Comparison of ENCODE assay signal across 23 mouse cellular contexts in the genomic region with DNA sequence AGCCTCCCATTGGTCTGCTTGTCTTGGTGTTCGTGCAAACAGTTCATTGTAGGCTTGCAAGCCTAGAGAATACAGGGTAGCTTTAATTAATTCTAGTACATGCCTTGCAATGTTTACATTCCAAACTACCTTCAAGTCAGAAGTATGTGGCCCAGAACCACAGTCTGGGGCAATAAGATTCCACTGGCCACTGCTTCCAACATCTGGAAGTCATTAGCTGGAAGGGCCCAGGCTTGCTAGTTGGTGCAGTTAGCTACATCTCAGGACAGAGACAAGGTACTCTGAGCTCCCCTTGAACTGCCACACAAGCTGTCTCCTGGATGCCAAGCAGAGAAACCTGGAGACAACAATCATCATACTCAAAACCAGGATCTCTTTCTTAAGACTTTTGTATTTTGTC.
DNase-seq lines count a peak whose midpoint lies in the region; ATAC-seq and TF ChIP-seq lines count a peak whose summit lies in the region.
"Had no signal": no experiment of that assay in that cellular context is flagged by ENCODE, and none has a peak within 500 bp of the region (broad histone marks: within the 10 kb centered on the region; RNA-seq: fewer than 3 reads in every experiment).

No protein-coding gene starts in this region.

- peak; percentile 42 for DNase-seq in adipocyte (ENCODE audit: low spot score)
- DNase-seq in embryonic facial prominence, embryonic 11.5 days (ENCODE audit: low spot score), result peak; percentile 77
- no peak for DNase-seq in urinary bladder, postnatal 10 days (ENCODE audit: low spot score)
- DNase-seq in right cerebral cortex, postnatal 10 days (ENCODE audit: low spot score in 2 of 2), result no peak
- DNase-seq: adrenal gland, postnatal 36 days; cerebellum, adult 11-12 months; cerebellum, postnatal 25 days; gastrocnemius, postnatal 25 days; lung, postnatal 10 days; right cerebral cortex, postnatal 25 days; thymus, postnatal 14 days had no signal

- no peaks in the 10 kb centered on the region for H3K79me2 ChIP-seq in C2C12 (ENCODE audit: control insufficient read depth, insufficient read depth)

- no peak overlapping the region for H3K4me2 ChIP-seq in embryonic facial prominence, embryonic 11.5 days (ENCODE audit: low read depth, low read length)
- no peak overlapping the region for H3K4me2 ChIP-seq in limb, embryonic 12.5 days
- H3K4me2 ChIP-seq: embryonic facial prominence, embryonic 15.5 days; forebrain, embryonic 13.5 days; heart, embryonic 11.5 days; hindbrain, embryonic 14.5 days; intestine, embryonic 15.5 days; kidney, embryonic 15.5 days; neural tube, embryonic 15.5 days had no signal

- H3K36me3 ChIP-seq in C2C12 (ENCODE audit: control insufficient read depth, insufficient read depth), result no peaks in the 10 kb centered on the region
- no peaks in the 10 kb centered on the region for H3K36me3 ChIP-seq in embryonic facial prominence, embryonic 11.5 days (replicated peaks; ENCODE audit: control insufficient read depth, insufficient read depth, low read depth, low read length)
- no peaks in the 10 kb centered on the region for H3K36me3 ChIP-seq in limb, embryonic 12.5 days
- H3K36me3 ChIP-seq: embryonic facial prominence, embryonic 15.5 days; intestine, embryonic 15.5 days; kidney, embryonic 15.5 days; neural tube, embryonic 15.5 days had no signal

- H3ac ChIP-seq in C2C12 (ENCODE audit: control insufficient read depth, insufficient read length, low read depth), result no peak overlapping the region

- ATAC-seq in embryonic facial prominence, embryonic 11.5 days (replicated peaks; ENCODE audit: insufficient number of reproducible peaks, low FRiP score, low TSS enrichment, low read depth), result peak; percentile 75
- 0 out of 2 replicates have a peak, but pooled peaks have one; percentile 42 for ATAC-seq in limb, embryonic 12.5 days (ENCODE audit: insufficient number of reproducible peaks, insufficient read depth, low FRiP score, low TSS enrichment, low read depth)
- no peak for ATAC-seq in megakaryocyte progenitor cell, adult 5-6 weeks (replicated peaks; ENCODE audit: poor library complexity)
- ATAC-seq: forebrain, embryonic 13.5 days; intestine, embryonic 15.5 days; midbrain, embryonic 16.5 days had no signal

- no peak for TF ChIP-seq CTCF in C2C12 (IDR thresholded peaks at IDR 0.05; ENCODE audit: control insufficient read depth, insufficient read depth, insufficient read length)

- no peaks in the 10 kb centered on the region for H3K4me1 ChIP-seq in embryonic facial prominence, embryonic 11.5 days (ENCODE audit: control insufficient read depth, insufficient read depth, low read length)
- peaks cover 31% of the 10 kb centered on the region for H3K4me1 ChIP-seq in limb, embryonic 12.5 days (replicated peaks)
- H3K4me1 ChIP-seq: forebrain, embryonic 13.5 days; intestine, embryonic 15.5 days; kidney, embryonic 15.5 days; neural tube, embryonic 15.5 days had no signal

- no peak overlapping the region for H3K9ac ChIP-seq in embryonic facial prominence, embryonic 11.5 days (replicated peaks; ENCODE audit: low read length)
- no peak overlapping the region for H3K9ac ChIP-seq in limb, embryonic 12.5 days (replicated peaks)
- H3K9ac ChIP-seq: embryonic facial prominence, embryonic 15.5 days; forebrain, embryonic 13.5 days; hindbrain, embryonic 14.5 days; intestine, embryonic 15.5 days; kidney, embryonic 15.5 days; neural tube, embryonic 15.5 days had no signal

- no peak overlapping the region for H3K27ac ChIP-seq in embryonic facial prominence, embryonic 11.5 days (replicated peaks; ENCODE audit: low read depth, low read length)
- peak overlapping the region; percentile 74; the same call in 1 of the 2 replicates for H3K27ac ChIP-seq in limb, embryonic 12.5 days
- H3K27ac ChIP-seq: embryonic facial prominence, embryonic 15.5 days; forebrain, embryonic 13.5 days; hindbrain, embryonic 14.5 days; intestine, embryonic 15.5 days; kidney, embryonic 15.5 days; neural tube, embryonic 15.5 days; stomach, postnatal 0 days had no signal

- no peak overlapping the region for H3K4me3 ChIP-seq in C2C12 (ENCODE audit: insufficient read depth, poor library complexity, severe bottlenecking)
- H3K4me3 ChIP-seq in embryonic facial prominence, embryonic 11.5 days (ENCODE audit: low read depth, low read length), result no peak overlapping the region
- no peak overlapping the region for H3K4me3 ChIP-seq in limb, embryonic 12.5 days (replicated peaks)
- H3K4me3 ChIP-seq: embryonic facial prominence, embryonic 15.5 days; forebrain, embryonic 13.5 days; intestine, embryonic 15.5 days; kidney, embryonic 15.5 days; neural tube, embryonic 15.5 days had no signal

- peaks cover 7% of the 10 kb centered on the region for H3K27me3 ChIP-seq in C2C12 (ENCODE audit: control insufficient read depth, insufficient read depth, insufficient read length)
- no peaks in the 10 kb centered on the region for H3K27me3 ChIP-seq in embryonic facial prominence, embryonic 11.5 days (ENCODE audit: control insufficient read depth, insufficient read depth, low read length)
- H3K27me3 ChIP-seq in limb, embryonic 12.5 days, result no peaks in the 10 kb centered on the region
- H3K27me3 ChIP-seq: embryonic facial prominence, embryonic 15.5 days; forebrain, embryonic 13.5 days; intestine, embryonic 15.5 days; kidney, embryonic 15.5 days; neural tube, embryonic 15.5 days had no signal

- no peaks in the 10 kb centered on the region for H3K9me3 ChIP-seq in embryonic facial prominence, embryonic 11.5 days (replicated peaks; ENCODE audit: control insufficient read depth, low read length)
- H3K9me3 ChIP-seq in limb, embryonic 12.5 days, result no peaks in the 10 kb centered on the region
- H3K9me3 ChIP-seq: embryonic facial prominence, embryonic 15.5 days; intestine, embryonic 15.5 days; kidney, embryonic 15.5 days; neural tube, embryonic 15.5 days had no signal

- no peaks in the 10 kb centered on the region for H3K79me3 ChIP-seq in C2C12 (ENCODE audit: low read depth)

- WGBS in embryonic facial prominence, embryonic 11.5 days, result 27% methylated on average over 1 of the region's 1 CpGs
- 0% methylated on average over 1 of the region's 1 CpGs for WGBS in limb, embryonic 12.5 days

TF ChIP-seq in C2C12, 6 proteins besides CTCF, POLR2A, EP300 and RAD21:
- TF ChIP-seq USF1 (IDR thresholded peaks at IDR 0.05; ENCODE audit: low read depth) (no peak), CEBPB (IDR thresholded peaks at IDR 0.05; ENCODE audit: low read depth) (peak; percentile 37)

Comparison
In these comparisons a context has a peak if more than half of its experiments do, and no peak if none do; other contexts are left out.
1. DNase-seq: peak in adipocyte (single experiment) and embryonic facial prominence, embryonic 11.5 days (single experiment); none in urinary bladder, postnatal 10 days (single experiment) and right cerebral cortex, postnatal 10 days (0 of 2).